In the genomic region with DNA sequence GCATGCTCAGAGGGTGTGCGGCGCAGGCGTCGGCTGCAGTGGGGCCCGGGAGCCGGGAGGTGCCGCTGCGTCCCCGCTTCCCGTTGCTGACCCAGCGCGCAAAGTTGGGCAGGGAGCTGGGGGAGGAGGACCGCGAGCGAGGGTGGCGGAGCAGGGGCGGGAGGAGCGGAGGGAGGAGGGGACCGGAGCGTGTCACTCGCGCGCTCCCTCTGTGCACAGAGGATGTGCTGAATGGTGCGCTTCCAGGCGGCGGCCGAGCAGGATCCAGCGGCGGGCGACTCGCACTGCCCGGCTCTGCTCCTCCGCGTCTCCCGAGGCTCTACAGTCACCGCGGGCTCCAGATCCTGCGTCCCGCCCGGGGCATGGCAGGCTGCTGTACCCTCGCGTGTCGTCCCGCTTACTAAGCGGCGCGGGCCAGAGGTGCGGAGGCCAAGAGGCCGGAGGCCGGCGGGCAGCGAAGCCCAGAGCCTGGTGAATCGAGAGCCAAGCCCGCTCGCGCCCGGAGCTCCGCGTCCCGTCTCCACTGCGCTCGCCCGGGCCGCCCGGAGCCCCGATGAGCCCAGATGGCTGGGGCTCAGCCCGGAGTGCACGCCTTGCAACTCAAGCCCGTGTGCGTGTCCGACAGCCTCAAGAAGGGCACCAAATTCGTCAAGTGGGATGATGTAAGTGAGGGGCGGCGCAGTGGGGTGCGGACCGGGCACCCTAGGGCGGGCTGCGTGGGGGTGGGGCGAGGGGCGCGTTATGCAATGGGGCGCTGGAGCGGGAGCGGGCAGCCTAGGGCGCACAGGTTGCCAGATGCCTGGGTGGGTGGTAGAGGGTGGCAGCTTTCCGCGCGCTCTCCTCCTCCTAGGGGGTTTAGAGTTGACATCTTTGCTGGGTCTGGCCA, we compare ENCODE assay signal across 8 mouse cellular contexts. TPM values are rescaled to one million over a fixed set of nuclear protein-coding genes. Genes with fewer than 3 reads are reported as not detected.
DNase-seq lines count a peak whose midpoint lies in the region; ATAC-seq and TF ChIP-seq lines count a peak whose summit lies in the region.

A gene (plus strand): TSS at position 98 of the 886 bp plus-strand sequence.

- WGBS in lung, adult 2 months, result 1% methylated on average over 87 of the region's 88 CpGs
- under 1% methylated on average over 82 of the region's 88 CpGs for WGBS in neural tube, embryonic 15.5 days

- no peaks in the 10 kb centered on the region for H3K9me3 ChIP-seq in neural tube, embryonic 15.5 days (replicated peaks)

- peak within 1 kb of the TSS; percentile 90 for H3K4me2 ChIP-seq in neural tube, embryonic 15.5 days

- H3K27ac ChIP-seq in neural tube, embryonic 15.5 days (replicated peaks), result peak within 1 kb of the TSS; percentile 89
- H3K27ac ChIP-seq in testis, adult 2 months (ENCODE audit: control insufficient read depth, insufficient read depth, low read depth, low read length), result no peak within 1 kb of the TSS

- ATAC-seq in hematopoietic stem cell, adult 5-6 weeks (replicated peaks in 1 of 2; ENCODE audit: insufficient read depth in 1 of 2, low FRiP score in 2 of 2, low TSS enrichment in 1 of 2, low read depth in 1 of 2, poor library complexity in 2 of 2, severe bottlenecking in 2 of 2), result peak; percentile 93 to 96
- peak; percentile 97 for ATAC-seq in neural tube, embryonic 15.5 days (ENCODE audit: low FRiP score)

- H3K36me3 ChIP-seq in neural tube, embryonic 15.5 days, result no peaks in the 10 kb centered on the region
- no peaks in the 10 kb centered on the region for H3K36me3 ChIP-seq in testis, adult 2 months (ENCODE audit: control insufficient read depth, insufficient read depth, low read length)

- peaks cover 4% of the 10 kb centered on the region for H3K4me1 ChIP-seq in lung, adult 2 months (ENCODE audit: control insufficient read depth, insufficient read depth, low read length)
- H3K4me1 ChIP-seq in neural tube, embryonic 15.5 days, result peaks cover 9% of the 10 kb centered on the region
- H3K4me1 ChIP-seq in testis, adult 2 months (ENCODE audit: control insufficient read depth, insufficient read depth, low read length), result no peaks in the 10 kb centered on the region; the same call in 1 of the 2 replicates

- peak; percentile 72; the same call in 1 of the 2 replicates for TF ChIP-seq POLR2A in lung, adult 2 months (IDR thresholded peaks at IDR 0.05; ENCODE audit: borderline replicate concordance, extremely low read depth, low read depth, low read length)
- no peak for TF ChIP-seq POLR2A in testis, adult 2 months (IDR thresholded peaks at IDR 0.05; ENCODE audit: control insufficient read depth, low read depth, low read length)

- peak within 1 kb of the TSS; percentile 86 for H3K9ac ChIP-seq in neural tube, embryonic 15.5 days (replicated peaks)

- H3K4me3 ChIP-seq in lung, adult 2 months (replicated peaks; ENCODE audit: extremely low read depth, low read depth, low read length), result peak within 1 kb of the TSS; percentile 72
- H3K4me3 ChIP-seq in neural tube, embryonic 15.5 days (replicated peaks), result peak within 1 kb of the TSS; percentile 85
- H3K4me3 ChIP-seq in testis, adult 2 months (ENCODE audit: control insufficient read depth, low read depth, low read length), result peak within 1 kb of the TSS; percentile 69

- DNase-seq in Muller cell, postnatal 12 days (ENCODE audit: inconsistent ontology term), result peak; percentile 94
- peak; percentile 88 for DNase-seq in cerebellum, adult 9-11 months
- peak; percentile 73 to 92 for DNase-seq in frontal cortex, adult 2 months (ENCODE audit: extremely low spot score in 1 of 2, low spot score in 1 of 2)
- peak; percentile 45 for DNase-seq in layer of hippocampus, adult 9-10 months (ENCODE audit: low spot score)
- DNase-seq in lung, adult 2 months, result peak; percentile 78

- no peaks in the 10 kb centered on the region for H3K27me3 ChIP-seq in neural tube, embryonic 15.5 days (replicated peaks)
- H3K27me3 ChIP-seq in testis, adult 2 months (ENCODE audit: control insufficient read depth, insufficient read depth, low read length), result no peaks in the 10 kb centered on the region

- peak; percentile 30 for TF ChIP-seq CTCF in lung, adult 2 months (IDR thresholded peaks at IDR 0.05; ENCODE audit: insufficient read depth, low read length)
- TF ChIP-seq CTCF in testis, adult 2 months (IDR thresholded peaks at IDR 0.05; ENCODE audit: control insufficient read depth, insufficient read depth, insufficient replicate concordance, low read depth, low read length), result peak; percentile 43; the same call in 1 of the 2 replicates

RNA-seq across cellular contexts. Expression of the gene that starts here (rescaled TPM):
- 64.0 and 64.9 TPM in 2 replicates for polyA plus RNA-seq in frontal cortex, adult 2 months (2012; rRNA removed)
- 0.75 and 1.3 TPM in 2 replicates for total RNA-seq in hematopoietic stem cell, adult 5-6 weeks (2017)
- polyA plus RNA-seq in lung, adult 2 months (2012; rRNA removed), result 6.0 and 6.2 TPM in 2 replicates
- 69.0 and 81.5 TPM in 2 replicates for polyA plus RNA-seq in neural tube, embryonic 15.5 days (2015; fragmentation: Nextera tagmentation; extraction: Ambion mirVana)
- 0.71 and 0.90 TPM in 2 replicates for polyA plus RNA-seq in testis, adult 2 months (2012; rRNA removed)
